Mouse (Mus musculus): ENCODE data around the gene Myct1. TPM values are rescaled to one million over a fixed set of nuclear protein-coding genes. Genes with fewer than 3 reads are reported as not detected.

Myct1 gene
- 0.38 and 0.79 TPM in 2 replicates for polyA plus RNA-seq (2012; ENCODE audit: low replicate concordance)

GRCm38 (mm10) chr10:5593464-5593863 is at the start of gene Myct1:
Gene Myct1, plus strand, starts transcription at chr10:5593775.

GRCm38 (mm10) chr10:5551382-5551781 is 42.2 kb upstream of the Myct1 start, which contains the start of gene Syne1:
Gene Syne1, minus strand, starts transcription at chr10:5551482.

GRCm38 (mm10) chr10:5639112-5639511 is 45.5 kb downstream of the Myct1 start, which contains the start of gene Vip:
Gene Vip, plus strand, starts transcription at chr10:5639218.

Other genes starting within 250 kb of the Myct1 start
- gene Syne1, start 42.3 kb upstream of the Myct1 start, polyA plus RNA-seq (2012; ENCODE audit: low replicate concordance): 11.2 and 12.2 TPM in 2 replicates
- gene Vip, start 45.4 kb downstream of the Myct1 start, polyA plus RNA-seq (2012; ENCODE audit: low replicate concordance): not detected in 2 replicates
- 1.00 and 5.7 TPM in 2 replicates for gene Fbxo5, start 211.8 kb downstream of the Myct1 start, polyA plus RNA-seq (2012; ENCODE audit: low replicate concordance)
- 3.1 and 3.6 TPM in 2 replicates for gene Mtrf1l, start 230.1 kb downstream of the Myct1 start, polyA plus RNA-seq (2012; ENCODE audit: low replicate concordance)

Data from hematopoietic multipotent progenitor cell, adult 10-12 weeks (in vitro differentiated cells).